Mouse (Mus musculus) layer of hippocampus, postnatal 36 days (tissue): ENCODE data around the gene Gm45062. TPM values are rescaled to one million over a fixed set of nuclear protein-coding genes. Genes with fewer than 3 reads are reported as not detected.
A peak's percentile ranks its signal among the peaks of the same experiment; 100 is the strongest.
"Not testable (repeated sequence)": the region's sequence is repeated elsewhere in the genome, so short reads cannot be mapped to it uniquely, and the experiment has no call there.

Source experiments
- DNase-seq, 2 experiments: peaks; one replicate each; pipeline ENCODE4 v3.0.0; 2022
- total RNA-seq, 2 experiments: library from RNA; stranded (reverse); gene quantifications; 2 replicates each; pipeline ENCODE4 v1.2.3; 2021

The Gm45062 gene
- total RNA-seq, 2 experiments from 2014 or later = 2.2 TPM; not detected in 1

DNA sequence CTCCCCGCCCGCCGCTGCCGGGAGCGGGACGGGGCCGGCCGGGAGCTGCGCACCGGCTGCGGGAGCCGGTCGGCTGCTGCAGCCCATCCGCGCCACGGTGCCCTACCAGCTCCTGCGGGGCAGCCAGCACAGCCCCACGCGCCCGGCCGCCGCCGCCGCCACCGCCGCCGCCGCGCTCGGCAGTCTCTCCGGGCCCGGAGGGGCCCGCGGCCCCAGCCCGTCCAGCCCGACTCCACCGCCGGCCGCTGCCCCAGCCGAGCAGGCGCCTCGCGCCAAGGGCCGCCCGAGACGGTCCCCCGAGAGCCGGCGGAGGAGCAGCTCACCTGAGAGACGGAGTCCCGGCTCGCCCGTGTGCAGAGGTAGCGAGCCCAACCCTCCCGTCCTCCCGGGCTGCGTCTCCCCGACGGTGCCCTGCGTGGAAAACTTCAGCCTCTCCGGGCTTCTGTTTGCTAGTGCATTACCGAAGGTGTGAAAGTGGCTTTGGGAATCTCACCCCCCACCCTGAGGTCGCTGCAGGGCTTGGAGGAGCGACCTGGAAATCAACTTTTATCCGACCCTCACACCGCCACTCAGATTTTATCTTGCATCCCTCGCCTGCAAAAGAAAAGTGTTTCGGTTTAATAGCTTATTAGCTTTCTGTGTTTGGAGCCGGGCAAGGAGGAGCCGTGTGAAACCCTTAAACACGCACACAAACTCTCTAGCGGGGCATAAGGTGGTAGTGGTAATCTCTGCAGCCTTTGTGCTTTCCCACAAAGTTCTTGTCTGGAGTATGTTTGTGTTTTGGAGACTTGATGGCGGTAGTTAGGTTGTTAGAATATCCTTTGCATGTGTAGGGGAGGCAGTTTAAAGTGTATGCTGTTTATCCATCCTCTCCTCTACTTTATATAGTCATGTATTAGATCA lies 251.0 kb downstream of the Gm45062 start:
- peak; percentile 43 to 44 for DNase-seq

DNA sequence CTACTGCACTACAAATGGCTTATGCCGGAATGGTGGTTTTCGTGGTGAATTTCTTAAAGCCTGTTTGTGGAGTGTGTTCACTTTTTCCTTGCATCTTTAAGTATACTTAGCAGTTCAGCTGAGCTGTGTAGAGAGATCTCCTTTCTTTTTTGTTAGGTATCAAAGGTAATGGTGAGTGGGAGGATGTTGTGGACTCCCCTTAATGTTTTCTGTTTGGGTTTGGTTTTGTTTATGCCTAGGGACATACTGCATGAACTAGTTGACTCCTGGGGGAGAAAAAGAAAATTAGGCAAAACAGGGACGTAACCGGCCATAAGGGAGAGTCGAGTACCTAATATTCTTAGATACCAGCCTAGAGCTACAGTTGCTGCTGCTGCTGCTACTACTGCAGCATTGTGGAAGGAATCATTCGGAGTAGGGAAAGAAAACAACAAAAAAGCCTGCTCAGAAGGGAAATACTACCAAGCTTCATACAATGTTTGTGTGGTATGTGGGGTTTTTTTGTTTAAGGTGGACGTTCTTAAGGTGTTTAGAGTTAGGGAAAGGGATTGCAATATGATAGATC lies 251.7 kb downstream of the Gm45062 start:
- no peak for DNase-seq

DNA sequence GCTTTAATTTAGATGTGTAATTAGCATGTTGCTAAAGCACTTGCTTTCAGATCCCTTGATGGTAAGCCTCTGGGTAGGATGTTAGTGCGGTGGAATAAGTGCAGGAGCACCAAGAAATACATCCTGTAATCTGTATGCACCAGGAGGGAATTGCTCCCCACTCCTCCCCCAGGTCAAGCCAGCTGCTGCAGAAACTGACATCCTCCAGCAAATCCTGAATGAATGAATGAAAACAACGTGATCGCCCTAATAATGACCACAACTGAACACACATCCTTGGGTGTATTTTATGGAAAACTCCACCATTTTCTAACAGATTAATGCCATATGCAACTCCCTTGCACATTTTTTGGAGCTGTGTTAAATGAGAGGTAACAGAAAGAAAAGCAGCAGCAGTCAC lies 252.2 kb downstream of the Gm45062 start:
- no peak for DNase-seq

DNA sequence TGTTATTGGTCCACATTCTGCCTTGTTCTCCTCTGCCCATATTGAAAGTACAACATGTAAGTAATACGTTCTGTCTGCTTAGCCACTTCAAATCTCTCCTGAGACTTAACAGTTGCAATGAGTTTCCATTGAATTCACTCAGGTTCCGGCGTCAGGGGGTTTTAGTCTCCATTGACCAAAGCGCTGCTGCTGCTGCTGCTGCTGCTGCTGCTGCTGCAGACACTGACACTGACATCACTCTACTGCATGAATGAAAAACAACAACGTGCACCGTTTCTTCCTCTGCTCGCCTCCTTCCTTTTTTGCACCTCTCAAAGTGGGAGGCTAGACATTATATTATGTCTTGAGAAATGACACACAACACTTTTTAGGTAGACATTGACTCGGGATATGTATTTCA lies 253.2 kb downstream of the Gm45062 start:
- no peak for DNase-seq

DNA sequence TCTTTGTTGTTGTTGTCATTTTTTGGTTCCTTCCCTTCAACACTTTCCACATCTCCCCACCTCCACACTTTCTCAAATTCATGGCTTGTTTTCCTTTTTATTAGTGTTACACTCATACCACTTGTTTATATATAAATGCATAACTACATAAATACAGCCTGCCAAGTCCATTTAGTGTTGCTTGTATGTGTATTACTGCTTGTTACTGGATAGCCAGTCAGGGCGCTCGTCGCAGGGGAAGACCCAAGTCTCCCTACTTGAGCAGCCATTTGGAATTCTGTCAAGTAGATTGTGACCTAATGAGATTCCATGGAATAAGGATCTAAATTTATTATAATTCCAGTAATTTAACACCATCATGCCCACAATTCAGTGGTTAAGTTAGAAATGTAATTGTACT lies 260.4 kb downstream of the Gm45062 start:
- DNase-seq = no peak

DNA sequence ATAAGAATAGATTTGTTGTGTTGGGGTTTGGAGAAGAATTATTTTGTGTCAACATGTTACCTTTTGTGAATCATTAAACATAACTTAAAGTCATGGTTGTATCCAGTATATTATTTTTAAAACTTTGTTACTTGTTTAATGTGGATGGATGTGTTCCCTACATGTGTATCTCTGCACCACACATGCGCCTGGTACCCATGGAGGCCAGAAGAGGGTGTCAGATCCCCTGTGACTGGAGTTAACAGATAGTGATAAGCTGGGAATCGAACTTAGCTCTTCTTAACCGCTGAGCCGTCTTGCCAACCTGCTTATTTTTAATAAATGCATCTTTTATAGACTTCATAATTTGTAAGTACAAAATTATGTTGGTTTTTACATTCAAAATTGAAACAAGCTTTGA lies 262.0 kb downstream of the Gm45062 start:
- no peak for DNase-seq

DNA sequence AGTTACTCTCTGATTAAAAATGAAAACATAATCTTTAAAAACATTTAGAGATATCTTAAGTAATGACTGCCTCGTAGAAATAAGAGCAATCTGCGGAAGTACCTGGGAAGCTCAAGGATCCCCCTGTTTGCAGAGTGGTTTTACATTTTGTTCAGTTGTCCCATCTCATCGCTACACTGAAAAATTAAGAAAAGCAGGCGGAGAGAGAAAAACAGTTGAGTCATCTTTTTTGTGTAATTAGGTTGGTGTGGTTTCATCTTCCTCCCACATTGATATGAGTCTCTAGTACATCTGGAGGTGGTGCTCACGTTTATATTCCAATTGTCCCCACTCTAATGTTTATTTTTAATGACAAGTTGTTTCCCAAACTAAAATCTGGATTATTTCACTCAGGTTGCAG lies 265.5 kb downstream of the Gm45062 start:
- DNase-seq = no peak

DNA sequence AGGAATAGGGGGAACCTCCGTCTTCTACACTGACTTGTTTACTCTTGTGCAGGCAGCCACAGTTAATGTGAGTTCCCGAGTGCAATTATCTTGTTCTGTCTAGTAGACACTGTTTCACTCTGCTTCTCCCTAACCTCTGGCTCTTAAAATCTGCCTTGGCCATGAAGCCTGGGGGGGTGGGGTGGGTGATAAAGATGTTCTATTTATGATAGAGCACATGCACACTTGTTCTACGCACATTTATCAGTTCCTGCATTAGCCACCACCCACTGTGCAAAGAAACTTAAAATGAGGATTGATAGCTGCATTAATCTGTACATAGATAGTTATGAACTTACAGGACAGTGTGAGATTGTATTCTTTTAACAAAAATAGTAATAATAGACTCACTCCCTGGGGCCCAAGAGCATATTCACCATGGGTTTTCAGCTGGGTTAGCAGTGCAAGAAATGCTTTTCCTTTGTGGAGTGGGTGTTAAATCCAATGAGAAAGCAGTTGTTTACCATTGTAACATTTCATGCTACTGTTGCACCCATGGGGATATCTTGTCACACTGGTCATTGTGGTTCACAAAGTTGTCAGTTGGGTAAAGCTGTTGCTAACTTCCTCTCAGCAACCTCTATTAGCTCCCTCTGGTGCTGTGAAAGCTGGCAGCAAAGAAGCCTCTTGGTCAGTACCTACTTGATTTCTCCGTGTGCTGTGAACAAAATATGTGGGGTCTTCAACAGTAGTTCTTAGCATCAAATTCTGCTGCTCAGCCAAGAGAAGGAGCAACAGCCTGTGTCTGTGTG lies 272.0 kb downstream of the Gm45062 start:
- no peak for DNase-seq

DNA sequence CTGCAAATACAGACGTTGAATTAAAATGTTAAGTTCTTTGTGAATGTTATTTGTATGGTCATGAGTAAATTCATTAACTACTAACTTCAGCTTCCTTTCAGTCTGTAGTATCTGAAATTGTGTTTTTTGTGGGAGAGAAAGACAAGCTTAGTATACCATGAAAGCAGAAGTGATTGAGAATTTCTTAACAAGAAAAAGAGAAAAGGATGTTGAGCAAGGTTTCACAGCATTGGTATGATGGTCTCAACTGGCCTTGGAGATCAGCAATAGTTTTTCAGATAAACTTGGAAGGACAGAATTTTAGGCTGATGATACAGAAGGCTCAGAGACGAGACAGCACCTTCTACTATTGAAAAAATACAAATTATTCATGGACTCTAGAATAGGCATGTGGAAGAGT lies 277.7 kb downstream of the Gm45062 start:
- DNase-seq = no peak

DNA sequence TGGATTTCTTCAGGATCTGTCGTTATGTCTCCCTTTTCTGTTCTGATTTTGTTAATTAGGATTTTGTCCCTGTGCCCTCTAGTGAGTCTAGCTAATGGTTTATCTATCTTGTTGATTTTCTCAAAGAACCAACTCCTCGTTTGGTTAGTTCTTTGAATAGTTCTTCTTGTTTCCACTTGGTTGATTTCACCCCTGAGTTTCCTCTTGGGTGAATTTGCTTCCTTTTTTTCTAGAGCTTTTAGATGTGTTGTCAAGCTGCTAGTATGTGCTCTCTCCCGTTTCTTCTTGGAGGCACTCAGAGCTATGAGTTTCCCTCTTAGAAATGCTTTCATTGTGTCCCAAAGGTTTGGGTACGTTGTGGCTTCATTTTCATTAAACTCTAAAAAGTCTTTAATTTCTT lies 282.3 kb downstream of the Gm45062 start:
- not testable (repeated sequence) for DNase-seq

DNA sequence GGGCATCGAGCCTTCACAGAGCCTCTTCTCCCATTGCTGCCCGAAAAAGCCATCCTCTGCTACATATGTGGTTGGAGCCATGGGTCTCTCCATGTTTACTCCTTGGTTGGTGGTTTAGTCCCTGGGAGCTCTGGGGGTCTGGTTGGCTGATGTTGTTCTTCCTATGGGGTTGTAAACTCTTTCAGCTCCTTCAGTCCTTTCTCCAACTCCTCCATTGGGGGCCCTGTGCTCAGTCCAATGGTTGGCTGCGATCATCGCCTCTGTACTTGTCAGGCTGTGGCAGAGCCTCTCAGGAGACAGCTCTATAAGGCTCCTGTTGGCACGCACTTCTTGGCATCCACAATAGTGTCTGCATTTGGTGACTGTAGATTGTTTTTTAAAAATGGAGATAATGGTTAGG lies 285.6 kb downstream of the Gm45062 start:
- DNase-seq = no peak

DNA sequence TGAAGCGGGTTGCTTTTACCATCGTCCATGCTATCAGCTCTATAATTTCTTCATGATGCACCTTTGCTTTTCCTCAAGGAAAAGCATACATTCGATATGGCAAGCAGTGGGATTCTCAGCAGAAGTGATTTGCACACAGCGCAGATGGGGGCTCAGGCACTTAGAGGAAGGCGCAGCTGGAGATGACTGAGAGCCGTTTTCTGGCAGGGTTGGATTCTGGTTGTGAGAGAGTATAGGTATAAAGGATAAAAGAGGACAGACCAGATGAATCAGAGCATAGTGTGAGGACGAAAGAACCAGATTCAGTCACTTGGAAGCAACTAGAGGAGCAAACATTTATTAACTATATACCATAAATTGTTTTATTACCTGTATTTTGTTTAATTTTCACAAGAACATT lies 286.5 kb downstream of the Gm45062 start:
- DNase-seq = no peak

DNA sequence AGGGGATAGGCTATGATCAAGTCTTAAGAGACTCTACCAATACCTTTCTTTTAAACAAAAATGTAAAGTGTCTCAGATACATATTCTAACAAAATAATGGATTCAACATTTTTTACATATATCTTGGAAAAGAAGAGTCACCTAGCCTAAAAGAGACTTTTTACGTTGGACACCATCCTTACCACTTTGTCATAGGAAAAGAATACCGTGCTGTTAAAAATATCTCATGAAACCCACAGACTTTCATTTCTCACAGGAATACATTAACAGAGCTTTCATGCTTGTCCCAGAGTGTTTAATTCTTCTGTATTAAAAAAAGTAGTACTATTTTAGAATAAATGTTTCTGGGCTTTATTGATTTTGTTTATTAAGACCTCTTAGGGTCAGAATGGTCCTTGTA lies 291.9 kb downstream of the Gm45062 start:
- no peak for DNase-seq

DNA sequence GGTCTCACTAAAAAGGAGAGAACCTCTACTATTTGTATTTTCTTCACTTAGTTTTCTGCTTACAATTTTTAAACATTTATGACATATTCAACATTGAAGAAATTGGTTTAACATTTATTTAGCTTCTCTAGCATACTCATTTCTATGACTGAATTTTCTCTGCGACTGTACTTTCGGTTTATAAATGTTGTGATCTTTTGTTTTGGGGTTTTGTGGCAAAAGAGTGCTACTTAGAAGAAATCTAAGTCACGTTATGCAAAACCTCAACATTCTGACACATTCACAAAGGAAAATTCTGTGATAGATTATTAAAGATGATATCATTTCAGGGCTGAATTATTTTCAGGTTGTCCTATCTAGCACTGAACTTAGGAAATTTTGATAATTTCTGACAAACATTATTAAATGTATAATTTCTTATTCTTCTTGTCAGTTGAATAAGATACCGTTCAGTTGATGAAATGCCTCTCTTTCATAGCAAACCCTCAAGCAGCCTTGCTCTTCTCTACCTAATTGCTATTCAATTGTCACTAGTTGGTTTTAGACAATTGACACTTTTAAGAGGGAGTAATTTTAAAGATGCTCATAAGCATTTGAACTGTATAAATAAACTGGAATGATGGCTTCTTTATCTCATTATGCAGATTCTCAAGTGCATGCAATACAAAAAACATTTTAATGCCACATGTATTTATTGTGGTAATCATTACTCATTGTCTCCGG lies 297.8 kb downstream of the Gm45062 start:
- DNase-seq = no peak

DNA sequence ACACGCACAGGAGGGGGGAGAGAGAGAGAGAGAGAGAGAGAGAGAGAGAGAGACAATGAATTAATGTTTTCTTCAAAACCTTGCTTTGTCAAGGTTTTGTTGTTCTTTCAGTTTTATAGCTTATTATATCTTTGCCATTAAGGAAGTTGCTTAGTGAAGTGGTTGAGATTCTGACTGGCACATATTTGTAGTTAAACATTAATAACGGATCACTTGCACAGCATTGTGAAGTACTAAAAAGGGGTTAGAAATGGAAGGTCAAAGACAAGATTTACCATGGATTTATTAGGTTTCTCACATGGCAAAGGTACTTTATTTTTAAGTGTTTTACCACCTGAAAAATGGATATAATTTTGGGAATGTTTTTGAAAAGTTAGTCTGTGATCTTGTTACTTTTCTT lies 301.4 kb downstream of the Gm45062 start:
- DNase-seq = no peak

DNA sequence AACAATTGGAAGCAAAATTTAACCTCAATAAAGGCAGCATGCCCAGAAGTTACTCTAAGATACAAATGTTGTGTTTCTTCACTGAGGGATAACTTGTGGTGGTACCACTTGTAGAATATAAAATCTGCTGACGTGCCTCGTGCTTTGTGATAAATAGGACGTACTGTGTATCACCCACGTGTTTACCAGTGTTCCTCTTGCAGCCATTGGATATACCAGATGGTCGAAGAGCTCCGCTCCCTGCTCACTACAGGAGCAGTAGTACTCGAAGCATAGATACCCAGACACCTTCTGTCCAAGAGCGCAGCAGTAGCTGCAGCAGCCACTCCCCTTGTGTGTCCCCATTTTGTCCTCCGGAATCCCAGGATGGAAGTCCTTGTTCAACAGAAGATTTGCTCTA lies 323.1 kb downstream of the Gm45062 start:
- DNase-seq = peak; percentile 16 to 29

DNA sequence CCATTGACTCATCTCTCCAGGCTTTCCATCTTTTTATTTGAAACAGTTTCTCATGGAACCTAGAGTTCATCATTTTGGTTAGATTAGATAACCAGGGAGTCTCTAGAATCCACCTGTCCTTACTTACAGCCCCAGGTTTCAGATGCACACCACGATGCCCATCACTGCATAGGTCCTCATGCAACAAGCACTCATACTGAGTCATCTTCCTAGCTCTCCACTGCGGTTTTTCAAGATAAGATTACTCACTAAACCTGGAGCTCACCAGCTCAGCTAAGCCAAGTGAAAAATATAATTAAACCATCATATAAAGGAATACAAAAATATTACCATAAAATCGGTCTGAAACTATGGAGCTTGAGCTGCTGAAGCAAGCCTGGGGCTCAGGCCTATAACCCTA lies 324.6 kb downstream of the Gm45062 start:
- DNase-seq = no peak

DNA sequence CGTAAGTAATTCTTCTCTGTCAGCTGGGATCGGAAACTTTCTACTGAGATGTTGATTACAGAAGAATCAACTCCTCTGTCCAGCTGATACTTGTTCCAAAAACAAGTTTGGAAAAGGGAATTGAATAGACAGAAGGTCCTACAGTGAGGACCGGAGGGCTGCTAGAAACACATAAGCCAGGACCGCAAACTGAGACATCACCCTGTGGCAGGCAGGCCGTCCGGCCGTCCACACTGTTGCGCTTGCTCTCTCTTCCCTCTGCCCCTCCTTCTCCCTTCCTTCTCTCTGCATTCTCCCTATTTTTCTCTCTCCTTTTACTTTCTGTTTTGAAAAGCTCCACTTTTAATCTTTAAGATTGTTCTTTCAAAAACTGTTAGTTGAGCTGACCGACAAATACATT lies 332.4 kb downstream of the Gm45062 start:
- DNase-seq = no peak

DNA sequence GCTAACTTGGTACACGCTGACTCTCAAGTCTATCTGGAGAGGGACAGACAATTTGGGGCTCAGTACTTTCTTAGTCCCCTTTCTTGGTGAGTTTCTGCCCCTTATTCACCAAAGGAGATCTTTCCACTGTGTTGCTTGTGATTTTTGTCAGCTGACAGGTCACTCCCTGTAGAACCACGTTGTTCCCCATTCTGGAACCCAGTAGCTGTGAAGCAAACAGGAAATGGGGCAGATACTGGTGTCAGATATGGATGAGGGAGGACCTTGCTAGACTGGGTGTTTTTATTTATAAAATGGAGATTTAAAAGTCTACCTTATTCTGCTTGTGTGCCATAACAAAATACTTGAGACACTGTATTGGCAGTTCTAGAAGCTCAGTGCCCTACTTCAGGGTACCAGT lies 358.1 kb downstream of the Gm45062 start:
- DNase-seq = no peak

DNA sequence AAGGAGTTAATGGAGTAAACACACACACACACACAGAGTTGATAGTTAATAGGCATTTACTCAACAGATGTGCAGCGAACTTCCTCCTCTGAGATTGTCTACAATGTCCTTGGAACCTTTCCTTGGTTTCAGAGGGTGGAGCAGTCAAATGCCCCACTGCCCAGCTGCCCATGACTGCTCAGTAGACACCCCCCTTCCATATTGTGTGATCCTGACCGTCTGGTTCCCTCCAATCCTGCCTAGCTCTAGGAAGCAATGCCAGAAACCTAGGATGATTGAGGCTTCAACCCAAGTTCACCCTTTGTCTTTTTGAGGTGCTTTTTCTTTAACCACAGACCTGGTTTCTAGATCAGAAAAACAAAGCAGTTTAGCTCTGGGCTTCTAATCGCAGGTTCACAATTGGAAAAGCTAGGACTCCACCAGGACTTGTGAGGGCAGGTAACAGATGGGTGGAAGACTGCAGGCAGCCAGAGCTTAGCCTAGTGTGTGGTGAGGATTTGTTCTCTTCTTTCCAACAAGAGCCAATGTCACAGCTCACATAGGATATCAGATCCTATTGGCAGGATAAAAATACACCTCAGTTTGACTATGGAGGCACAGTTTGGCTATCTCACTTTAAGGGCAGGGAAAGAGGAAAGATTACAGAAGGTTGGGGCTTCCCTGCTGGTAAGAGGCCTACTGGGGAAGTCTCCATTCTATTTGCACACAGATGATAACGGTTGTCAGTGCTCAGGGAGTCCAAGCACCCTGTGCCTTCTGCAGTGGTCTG lies 360.5 kb downstream of the Gm45062 start:
- DNase-seq = no peak

DNA sequence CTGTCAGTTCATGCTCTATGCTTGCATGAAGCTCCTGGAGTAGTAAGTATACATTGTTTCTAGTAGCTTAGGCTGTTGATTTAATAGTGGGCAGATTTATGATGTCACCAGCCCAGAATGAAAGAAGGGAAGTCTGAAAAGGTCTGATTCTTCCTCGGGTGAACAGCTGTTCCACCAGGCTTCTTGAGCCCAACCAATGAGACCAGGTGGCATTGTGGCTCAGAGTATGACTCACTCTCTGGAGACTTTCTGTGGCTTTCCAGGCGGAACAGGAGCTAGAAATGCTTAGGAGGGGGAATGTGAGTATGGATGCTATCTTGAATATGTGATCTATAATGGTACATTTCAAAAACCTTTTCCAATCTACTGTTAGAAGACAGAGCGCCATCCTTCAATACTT lies 363.8 kb downstream of the Gm45062 start:
- DNase-seq = no peak

DNA sequence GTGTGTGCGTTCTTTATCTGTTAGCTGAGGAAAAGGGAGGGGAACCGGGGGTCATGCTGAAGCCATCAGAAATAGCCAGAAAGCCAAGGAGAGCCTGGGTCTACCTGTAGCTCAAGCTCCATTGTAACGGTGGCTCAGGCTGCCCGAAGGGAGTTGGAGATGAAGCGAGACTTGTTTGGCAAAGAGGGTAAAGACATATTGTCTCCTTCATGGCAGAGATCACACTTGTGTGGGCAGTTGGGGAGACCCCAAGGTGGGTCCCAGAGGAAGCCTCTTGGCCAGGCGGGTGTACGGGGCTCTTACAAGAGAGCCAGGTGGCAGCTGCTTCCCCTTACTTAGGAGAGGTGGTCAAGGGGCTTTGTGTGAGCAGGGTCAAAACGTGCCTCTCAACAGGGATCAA lies 369.0 kb downstream of the Gm45062 start:
- no peak for DNase-seq
